Mouse (Mus musculus) midbrain, embryonic 15.5 days (tissue): Measurements from ENCODE around the gene Fbxl21. TPM values are rescaled to one million over a fixed set of nuclear protein-coding genes. Genes with fewer than 3 reads are reported as not detected.
A peak's percentile ranks its signal among the peaks of the same experiment; 100 is the strongest.

ENCODE experiments used
- ATAC-seq: fragments of 200-750 bp; cut with Nextera tagmentation; replicated peaks from 2 replicates; pipeline ENCODE4 v1.8.0; 2017; ENCODE audit warnings: moderate TSS enrichment
- H3K27ac ChIP-seq: fragments of 300-500 bp; sonication (generic); 2 replicates; pipeline ENCODE4 v1.5.1; 2015; ENCODE audit warnings: mild to moderate bottlenecking, inconsistent platforms
- H3K27me3 ChIP-seq: fragments of 300-500 bp; sonication (generic); replicated peaks from 2 replicates; pipeline ENCODE4 v1.6.1; 2015; ENCODE audit warnings: inconsistent platforms
- H3K36me3 ChIP-seq: fragments of 300-500 bp; sonication (generic); replicated peaks from 2 replicates; pipeline ENCODE4 v1.6.1; 2015; ENCODE audit warnings: inconsistent platforms
- H3K4me1 ChIP-seq: fragments of 300-500 bp; sonication (generic); 2 replicates; pipeline ENCODE4 v1.6.1; 2015; ENCODE audit warnings: inconsistent platforms
- H3K4me2 ChIP-seq: fragments of 300-500 bp; sonication (generic); 2 replicates; pipeline ENCODE4 v1.6.1; 2015; ENCODE audit warnings: inconsistent platforms, mild to moderate bottlenecking, moderate library complexity
- H3K4me3 ChIP-seq: fragments of 300-500 bp; sonication (generic); 2 replicates; pipeline ENCODE4 v1.5.1; 2015; ENCODE audit warnings: mild to moderate bottlenecking, inconsistent platforms
- H3K9ac ChIP-seq: fragments of 300-500 bp; sonication (generic); 2 replicates; pipeline ENCODE4 v1.6.1; 2015; ENCODE audit warnings: mild to moderate bottlenecking, inconsistent platforms
- H3K9me3 ChIP-seq: fragments of 300-500 bp; sonication (generic); 2 replicates; pipeline ENCODE4 v1.6.1; 2016; ENCODE audit warnings: inconsistent platforms
- WGBS: fragments of 180-500 bp; shearing (Covaris S2); methylation state at CpG from one replicate; pipeline ENCODE4 v1.1.7; 2015; ENCODE audit warnings: mixed read lengths; 5-methylcytosine and 5-hydroxymethylcytosine counted together
- polyA plus RNA-seq: library from polyadenylated mRNA; unstranded; fragments of >200 nt; fragmentation: Nextera tagmentation; extraction: Ambion mirVana; gene quantifications from 2 replicates; pipeline ENCODE4 v1.2.1, GENCODE M21; 2015

Gene Fbxl21
- 2.4 and 2.7 TPM in 2 replicates for polyA plus RNA-seq

DNA sequence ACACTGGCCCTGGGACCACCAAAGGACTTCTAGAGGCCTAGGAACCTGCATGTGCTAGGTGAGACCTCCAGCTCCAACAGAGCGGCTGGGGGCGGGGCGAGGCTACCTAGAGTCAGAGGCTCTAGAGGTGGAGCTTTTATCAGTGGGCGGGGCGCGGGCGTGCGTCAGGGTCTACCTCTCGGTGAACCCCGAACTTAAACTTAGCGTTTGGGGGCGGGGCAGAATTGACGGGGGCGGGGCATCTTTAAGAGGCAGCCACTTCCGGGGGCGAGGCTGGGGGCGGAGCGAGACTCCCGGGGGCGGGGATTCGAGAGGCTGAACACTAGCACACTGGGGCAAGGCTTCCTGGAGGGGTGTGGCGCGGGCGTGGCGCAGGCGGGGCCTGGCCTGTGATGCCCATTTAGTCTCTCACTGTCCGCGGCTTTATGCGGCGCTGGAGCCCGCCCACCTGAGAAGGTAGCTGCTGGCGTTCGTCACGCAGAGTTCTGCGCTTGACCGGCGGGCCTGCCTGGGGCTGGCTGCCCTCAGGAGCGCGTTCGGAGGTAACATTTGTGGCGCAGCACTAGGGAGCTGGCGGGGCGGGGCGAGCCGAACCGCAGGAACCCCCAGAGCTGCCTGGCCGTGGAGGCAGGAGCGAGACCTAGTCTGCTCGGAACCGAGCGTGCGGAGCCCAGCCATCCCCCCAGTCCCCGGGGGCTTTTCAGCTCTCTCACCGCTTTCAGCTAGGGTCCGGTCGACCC is at the start of gene Fbxl21:
Gene Fbxl21, plus strand, starts transcription at position 392 of the 740 bp plus-strand sequence.
- H3K4me2 ChIP-seq = peak within 1 kb of the TSS; percentile 91
- 1% methylated on average over 56 of the region's 56 CpGs for WGBS
- no peaks in the 10 kb centered on the region for H3K27me3 ChIP-seq
- ATAC-seq = peak; percentile 98
- H3K36me3 ChIP-seq = no peaks in the 10 kb centered on the region
- H3K9ac ChIP-seq = peak within 1 kb of the TSS; percentile 65
- no peaks in the 10 kb centered on the region for H3K9me3 ChIP-seq
- H3K4me3 ChIP-seq = peak within 1 kb of the TSS; percentile 72
- 0 out of 2 replicates have a peak within 1 kb of the TSS, but pooled peaks have one; percentile 9 for H3K27ac ChIP-seq
- no peaks in the 10 kb centered on the region for H3K4me1 ChIP-seq

GRCm38 (mm10) chr13:56472661-56473060 is 49.6 kb upstream of the Fbxl21 start:
- WGBS = 93% methylated on average over 9 of the region's 9 CpGs
- H3K4me3 ChIP-seq = no peak overlapping the region
- H3K36me3 ChIP-seq = no peaks in the 10 kb centered on the region
- no peaks in the 10 kb centered on the region for H3K9me3 ChIP-seq
- ATAC-seq = no peak
- peaks cover 2% of the 10 kb centered on the region; the same call in 1 of the 2 replicates for H3K27me3 ChIP-seq
- H3K27ac ChIP-seq = no peak overlapping the region
- H3K4me2 ChIP-seq = no peak overlapping the region
- H3K4me1 ChIP-seq = 0 out of 2 replicates have a peak, but pooled peaks cover 3% of the 10 kb centered on the region
- H3K9ac ChIP-seq = no peak overlapping the region

- Histone ChIP-seq H3K4me2 (no peak overlapping the region), H3K4me1 (0 out of 2 replicates have a peak, but pooled peaks cover 3% of the 10 kb centered on the region), H3K9me3 (no peaks in the 10 kb centered on the region), H3K9ac (no peak overlapping the region), H3K36me3 (no peaks in the 10 kb centered on the region), H3K27ac (no peak overlapping the region), H3K4me3 (no peak overlapping the region), H3K27me3 (peaks cover under 1% of the 10 kb centered on the region; the same call in 1 of the 2 replicates)
- peak; percentile 67; the same call in 1 of the 2 replicates for ATAC-seq
- 32% methylated on average over 4 of the region's 4 CpGs for WGBS
These were observed 46.9 kb upstream of the Fbxl21 start for GRCm38 (mm10) chr13:56475363-56475762.

DNA sequence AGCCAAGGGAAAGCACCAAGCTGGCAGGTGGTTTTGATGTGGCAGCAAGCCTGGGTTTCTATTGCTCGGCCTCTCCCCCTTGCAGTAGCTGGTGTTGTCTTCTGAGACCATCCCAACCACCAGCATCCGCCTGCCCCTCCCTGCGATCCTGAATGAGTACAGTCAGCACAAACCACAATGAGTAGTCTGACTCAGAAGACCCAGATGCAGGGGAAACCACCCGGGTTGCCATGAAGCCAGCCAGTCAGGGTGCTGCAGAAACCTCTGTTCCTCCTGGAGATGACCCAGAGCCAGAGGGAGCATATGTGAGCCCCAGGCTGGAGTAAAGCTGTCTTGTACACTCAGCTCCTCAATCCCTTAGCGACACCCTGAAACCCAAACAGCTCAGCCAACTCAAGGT is 45.5 kb upstream of the Fbxl21 start:
- H3K4me3 ChIP-seq = no peak overlapping the region
- no peak for ATAC-seq
- 78% methylated on average over 5 of the region's 5 CpGs for WGBS
- H3K36me3 ChIP-seq = no peaks in the 10 kb centered on the region
- no peak overlapping the region for H3K4me2 ChIP-seq
- H3K27ac ChIP-seq = no peak overlapping the region
- no peaks in the 10 kb centered on the region for H3K9me3 ChIP-seq
- H3K9ac ChIP-seq = no peak overlapping the region
- H3K27me3 ChIP-seq = no peaks in the 10 kb centered on the region; the same call in 1 of the 2 replicates
- H3K4me1 ChIP-seq = 0 out of 2 replicates have a peak, but pooled peaks cover 3% of the 10 kb centered on the region

- no peaks in the 10 kb centered on the region; the same call in 1 of the 2 replicates for H3K27me3 ChIP-seq
- 0 out of 2 replicates have a peak, but pooled peaks cover 3% of the 10 kb centered on the region for H3K4me1 ChIP-seq
- WGBS = 57% methylated on average over 6 of the region's 6 CpGs
- no peak overlapping the region for H3K4me2 ChIP-seq
- H3K27ac ChIP-seq = no peak overlapping the region
- ATAC-seq = no peak
- H3K9me3 ChIP-seq = no peaks in the 10 kb centered on the region
- no peak overlapping the region for H3K4me3 ChIP-seq
- H3K36me3 ChIP-seq = no peaks in the 10 kb centered on the region
- H3K9ac ChIP-seq = no peak overlapping the region
These were observed 45.0 kb upstream of the Fbxl21 start for GRCm38 (mm10) chr13:56477271-56477670.

- no peaks in the 10 kb centered on the region; the same call in 1 of the 2 replicates for H3K27me3 ChIP-seq
- WGBS = 77% methylated on average over 6 of the region's 6 CpGs
- no peak overlapping the region for H3K4me2 ChIP-seq
- H3K9me3 ChIP-seq = no peaks in the 10 kb centered on the region
- H3K4me3 ChIP-seq = no peak overlapping the region
- no peak overlapping the region for H3K9ac ChIP-seq
- H3K27ac ChIP-seq = no peak overlapping the region
- 0 out of 2 replicates have a peak, but pooled peaks cover 3% of the 10 kb centered on the region for H3K4me1 ChIP-seq
- ATAC-seq = no peak
- H3K36me3 ChIP-seq = no peaks in the 10 kb centered on the region
These were observed 44.2 kb upstream of the Fbxl21 start for GRCm38 (mm10) chr13:56478027-56478426.

GRCm38 (mm10) chr13:56482146-56482545 is 40.1 kb upstream of the Fbxl21 start, which contains the start of gene Il9:
Gene Il9, minus strand, starts transcription at chr13:56482246.
- WGBS = 86% methylated on average over 3 of the region's 3 CpGs
- H3K4me2 ChIP-seq = no peak within 1 kb of the TSS
- H3K27me3 ChIP-seq = no peaks in the 10 kb centered on the region
- H3K27ac ChIP-seq = no peak within 1 kb of the TSS
- no peak within 1 kb of the TSS for H3K9ac ChIP-seq
- no peaks in the 10 kb centered on the region for H3K9me3 ChIP-seq
- H3K4me1 ChIP-seq = no peaks in the 10 kb centered on the region
- no peak for ATAC-seq
- no peak within 1 kb of the TSS for H3K4me3 ChIP-seq
- H3K36me3 ChIP-seq = no peaks in the 10 kb centered on the region

- H3K4me2 ChIP-seq = no peak overlapping the region
- WGBS = 81% methylated on average over 5 of the region's 5 CpGs
- no peak for ATAC-seq
These were observed 34.3 kb upstream of the Fbxl21 start for GRCm38 (mm10) chr13:56488012-56488411.

GRCm38 (mm10) chr13:56494440-56494839 is 27.8 kb upstream of the Fbxl21 start:
- Histone ChIP-seq H3K9ac (no peak overlapping the region), H3K4me2 (no peak overlapping the region), H3K4me1 (no peaks in the 10 kb centered on the region), H3K27me3 (no peaks in the 10 kb centered on the region), H3K4me3 (no peak overlapping the region), H3K36me3 (no peaks in the 10 kb centered on the region), H3K9me3 (no peaks in the 10 kb centered on the region), H3K27ac (no peak overlapping the region)
- no peak for ATAC-seq
- 30% methylated on average over 3 of the region's 3 CpGs for WGBS

More at GRCm38 (mm10) chr13:56488012-56488411, 34.3 kb upstream of the Fbxl21 start:
- Histone ChIP-seq H3K36me3 (no peaks in the 10 kb centered on the region), H3K4me1 (no peaks in the 10 kb centered on the region), H3K27me3 (no peaks in the 10 kb centered on the region), H3K27ac (no peak overlapping the region), H3K4me3 (no peak overlapping the region), H3K9me3 (no peaks in the 10 kb centered on the region), H3K9ac (no peak overlapping the region)

- 79% methylated on average over 3 of the region's 3 CpGs for WGBS
- H3K4me2 ChIP-seq = no peak overlapping the region
- no peak overlapping the region for H3K4me3 ChIP-seq
These were observed 22.1 kb upstream of the Fbxl21 start for GRCm38 (mm10) chr13:56500132-56500531.

DNA sequence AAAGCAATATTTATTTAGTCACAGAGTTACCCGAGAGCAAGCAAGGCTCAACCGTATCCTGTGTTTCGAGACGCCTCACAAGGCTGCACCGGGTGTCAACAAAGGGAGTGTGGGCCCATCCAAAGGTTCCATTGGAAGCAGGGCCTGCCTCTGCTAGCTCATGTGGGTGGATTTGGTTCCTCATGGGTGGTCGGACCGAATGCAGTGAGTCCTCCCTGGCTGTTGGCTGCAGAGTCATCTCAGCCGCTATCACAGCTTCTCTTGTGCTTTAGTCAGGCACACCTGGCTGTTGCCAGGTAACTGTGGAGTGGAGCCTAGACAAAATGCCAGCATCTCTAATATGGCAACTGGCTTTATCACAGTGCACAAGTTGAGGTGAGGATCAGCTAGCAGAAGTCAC is 21.6 kb upstream of the Fbxl21 start:
- no peak for ATAC-seq
- Histone ChIP-seq H3K36me3 (no peaks in the 10 kb centered on the region), H3K27me3 (no peaks in the 10 kb centered on the region), H3K9me3 (no peaks in the 10 kb centered on the region), H3K4me1 (no peaks in the 10 kb centered on the region), H3K4me3 (no peak overlapping the region), H3K4me2 (no peak overlapping the region), H3K27ac (no peak overlapping the region), H3K9ac (no peak overlapping the region)
- WGBS = 88% methylated on average over 8 of the region's 8 CpGs

More at GRCm38 (mm10) chr13:56500132-56500531, 22.1 kb upstream of the Fbxl21 start:
- H3K9me3 ChIP-seq = no peaks in the 10 kb centered on the region
- H3K9ac ChIP-seq = no peak overlapping the region
- no peak overlapping the region for H3K27ac ChIP-seq
- no peak for ATAC-seq
- no peaks in the 10 kb centered on the region for H3K36me3 ChIP-seq
- no peaks in the 10 kb centered on the region for H3K27me3 ChIP-seq
- H3K4me1 ChIP-seq = no peaks in the 10 kb centered on the region

DNA sequence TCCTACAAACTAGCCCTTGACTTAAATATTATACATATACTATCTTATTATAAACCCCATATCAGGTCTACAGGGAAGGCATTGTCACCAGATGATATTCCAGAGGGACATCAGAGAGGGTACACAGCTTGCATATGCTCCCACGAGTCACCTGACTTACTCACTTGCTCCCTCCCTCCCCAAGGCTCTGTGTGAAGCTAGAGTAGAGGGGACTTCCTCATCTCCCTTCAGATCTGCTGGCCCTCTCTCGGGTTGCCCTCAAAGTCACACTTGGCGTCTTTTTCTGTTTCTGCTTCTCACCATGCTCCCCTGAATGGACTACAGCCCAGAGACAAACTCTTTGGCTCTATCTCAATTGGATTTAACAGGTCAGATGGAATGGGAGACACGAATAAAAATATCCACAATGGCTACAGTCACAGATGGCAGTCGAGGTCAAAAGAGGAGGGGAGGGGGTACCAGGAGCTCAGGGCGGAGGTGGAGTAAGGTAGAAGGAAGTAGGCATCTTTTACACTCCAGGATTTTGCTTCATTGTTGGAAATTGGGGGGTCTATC is 20.3 kb upstream of the Fbxl21 start:
- H3K9ac ChIP-seq = no peak overlapping the region
- H3K4me2 ChIP-seq = no peak overlapping the region
- H3K4me1 ChIP-seq = no peaks in the 10 kb centered on the region
- no peaks in the 10 kb centered on the region for H3K9me3 ChIP-seq
- ATAC-seq = no peak
- H3K4me3 ChIP-seq = no peak overlapping the region
- H3K36me3 ChIP-seq = no peaks in the 10 kb centered on the region
- H3K27ac ChIP-seq = no peak overlapping the region
- H3K27me3 ChIP-seq = no peaks in the 10 kb centered on the region
- WGBS = 73% methylated on average over 6 of the region's 6 CpGs
